Mouse (Mus musculus): Measurements from ENCODE around the gene Foxa1. TPM values are rescaled to one million over a fixed set of nuclear protein-coding genes. Genes with fewer than 3 reads are reported as not detected.
A peak's percentile ranks its signal among the peaks of the same experiment; 100 is the strongest.

Foxa1 gene
- polyA plus RNA-seq, 1 experiment from 2014 or later = 3.2 TPM

- H3K4me3 ChIP-seq (ENCODE audit: low read depth, low read length) = peak overlapping the region; percentile 26
- WGBS = 8% methylated on average over 10 of the region's 10 CpGs
- no peaks in the 10 kb centered on the region for H3K36me3 ChIP-seq (ENCODE audit: control insufficient read depth, insufficient read depth, low read length)
- H3K9me3 ChIP-seq (ENCODE audit: control insufficient read depth, low read length) = no peaks in the 10 kb centered on the region
- no peak for DNase-seq (ENCODE audit: low spot score)
- no peak for ATAC-seq (ENCODE audit: low read depth)
- H3K4me2 ChIP-seq (ENCODE audit: low read depth, low read length) = 0 out of 2 replicates have a peak overlapping the region, but pooled peaks have one; percentile 40
- H3K4me1 ChIP-seq (ENCODE audit: control insufficient read depth, insufficient read depth, low read length) = peaks cover 16% of the 10 kb centered on the region; the same call in 1 of the 2 replicates
- no peak overlapping the region for H3K27ac ChIP-seq (replicated peaks; ENCODE audit: low read depth, low read length)
- 0 out of 2 replicates have a peak overlapping the region, but pooled peaks have one; percentile 19 for H3K9ac ChIP-seq (ENCODE audit: low read depth, low read length)
- H3K27me3 ChIP-seq (replicated peaks; ENCODE audit: control insufficient read depth, insufficient read depth, low read length) = peaks cover 93% of the 10 kb centered on the region
Measured at GRCm38 (mm10) chr12:57543627-57543991, 3.1 kb downstream of the Foxa1 start.

- Histone ChIP-seq H3K4me1 (ENCODE audit: control insufficient read depth, insufficient read depth, low read length) (peaks cover 19% of the 10 kb centered on the region; the same call in 1 of the 2 replicates), H3K4me2 (ENCODE audit: low read depth, low read length) (peak overlapping the region; percentile 40), H3K27ac (replicated peaks; ENCODE audit: low read depth, low read length) (no peak overlapping the region), H3K4me3 (ENCODE audit: low read depth, low read length) (peak overlapping the region; percentile 26), H3K9ac (ENCODE audit: low read depth, low read length) (peak overlapping the region; percentile 35; the same call in 1 of the 2 replicates), H3K9me3 (ENCODE audit: control insufficient read depth, low read length) (no peaks in the 10 kb centered on the region), H3K36me3 (ENCODE audit: control insufficient read depth, insufficient read depth, low read length) (no peaks in the 10 kb centered on the region), H3K27me3 (replicated peaks; ENCODE audit: control insufficient read depth, insufficient read depth, low read length) (peaks cover 93% of the 10 kb centered on the region)
- DNase-seq (ENCODE audit: low spot score) (no peak), ATAC-seq (ENCODE audit: low read depth) (no peak)
- 2% methylated on average over 56 of the region's 63 CpGs for whole genome bisulfite sequencing
Measured at GRCm38 (mm10) chr12:57542746-57543626, 3.7 kb downstream of the Foxa1 start.

- Histone ChIP-seq H3K36me3 (ENCODE audit: control insufficient read depth, insufficient read depth, low read length) (no peaks in the 10 kb centered on the region), H3K4me2 (ENCODE audit: low read depth, low read length) (peak overlapping the region; percentile 40), H3K4me1 (ENCODE audit: control insufficient read depth, insufficient read depth, low read length) (peaks cover 19% of the 10 kb centered on the region; the same call in 1 of the 2 replicates), H3K27me3 (replicated peaks; ENCODE audit: control insufficient read depth, insufficient read depth, low read length) (peaks cover 90% of the 10 kb centered on the region), H3K27ac (replicated peaks; ENCODE audit: low read depth, low read length) (no peak overlapping the region), H3K9me3 (ENCODE audit: control insufficient read depth, low read length) (no peaks in the 10 kb centered on the region), H3K4me3 (ENCODE audit: low read depth, low read length) (peak overlapping the region; percentile 26), H3K9ac (ENCODE audit: low read depth, low read length) (peak overlapping the region; percentile 35; the same call in 1 of the 2 replicates)
- 5% methylated on average over 28 of the region's 46 CpGs for WGBS
- DNase-seq (ENCODE audit: low spot score) (no peak), ATAC-seq (ENCODE audit: low read depth) (no peak)
Measured at GRCm38 (mm10) chr12:57541931-57542745, 4.6 kb downstream of the Foxa1 start.

- Histone ChIP-seq H3K4me3 (ENCODE audit: low read depth, low read length) (no peak overlapping the region), H3K36me3 (ENCODE audit: control insufficient read depth, insufficient read depth, low read length) (no peaks in the 10 kb centered on the region), H3K27ac (replicated peaks; ENCODE audit: low read depth, low read length) (no peak overlapping the region), H3K4me2 (ENCODE audit: low read depth, low read length) (no peak overlapping the region), H3K27me3 (replicated peaks; ENCODE audit: control insufficient read depth, insufficient read depth, low read length) (peaks cover 90% of the 10 kb centered on the region), H3K4me1 (ENCODE audit: control insufficient read depth, insufficient read depth, low read length) (peaks cover 19% of the 10 kb centered on the region; the same call in 1 of the 2 replicates), H3K9ac (ENCODE audit: low read depth, low read length) (no peak overlapping the region), H3K9me3 (ENCODE audit: control insufficient read depth, low read length) (no peaks in the 10 kb centered on the region)
- no peak for DNase-seq (ENCODE audit: low spot score)
- WGBS = 3% methylated on average over 6 of the region's 6 CpGs
- ATAC-seq (ENCODE audit: low read depth) = no peak
Measured at GRCm38 (mm10) chr12:57541118-57541517, 5.6 kb downstream of the Foxa1 start.

- Histone ChIP-seq H3K4me1 (ENCODE audit: control insufficient read depth, insufficient read depth, low read length) (peaks cover 16% of the 10 kb centered on the region; the same call in 1 of the 2 replicates), H3K9me3 (ENCODE audit: control insufficient read depth, low read length) (no peaks in the 10 kb centered on the region), H3K36me3 (ENCODE audit: control insufficient read depth, insufficient read depth, low read length) (no peaks in the 10 kb centered on the region), H3K4me3 (ENCODE audit: low read depth, low read length) (peak overlapping the region; percentile 25), H3K27me3 (replicated peaks; ENCODE audit: control insufficient read depth, insufficient read depth, low read length) (peaks cover 92% of the 10 kb centered on the region), H3K4me2 (ENCODE audit: low read depth, low read length) (no peak overlapping the region), H3K27ac (replicated peaks; ENCODE audit: low read depth, low read length) (no peak overlapping the region), H3K9ac (ENCODE audit: low read depth, low read length) (no peak overlapping the region)
- no peak for ATAC-seq (ENCODE audit: low read depth)
- no peak for DNase-seq (ENCODE audit: low spot score)
- WGBS = 5% methylated on average over 10 of the region's 10 CpGs
Measured at GRCm38 (mm10) chr12:57539551-57539985, 7.1 kb downstream of the Foxa1 start.

GRCm38 (mm10) chr12:57538588-57539550 is 7.8 kb downstream of the Foxa1 start:
- no peak for DNase-seq (ENCODE audit: low spot score)
- WGBS = 2% methylated on average over 57 of the region's 63 CpGs
- 0 out of 2 replicates have a peak, but pooled peaks have one; percentile 17 for ATAC-seq (ENCODE audit: low read depth)
- no peak overlapping the region for H3K27ac ChIP-seq (replicated peaks; ENCODE audit: low read depth, low read length)
- peak overlapping the region; percentile 48; the same call in 1 of the 2 replicates for H3K9ac ChIP-seq (ENCODE audit: low read depth, low read length)
- H3K4me1 ChIP-seq (ENCODE audit: control insufficient read depth, insufficient read depth, low read length) = peaks cover 16% of the 10 kb centered on the region; the same call in 1 of the 2 replicates
- H3K9me3 ChIP-seq (ENCODE audit: control insufficient read depth, low read length) = no peaks in the 10 kb centered on the region
- H3K4me2 ChIP-seq (ENCODE audit: low read depth, low read length) = peak overlapping the region; percentile 50
- H3K27me3 ChIP-seq (replicated peaks; ENCODE audit: control insufficient read depth, insufficient read depth, low read length) = peaks cover 92% of the 10 kb centered on the region
- no peaks in the 10 kb centered on the region for H3K36me3 ChIP-seq (ENCODE audit: control insufficient read depth, insufficient read depth, low read length)
- H3K4me3 ChIP-seq (ENCODE audit: low read depth, low read length) = peak overlapping the region; percentile 25

- Histone ChIP-seq H3K9me3 (ENCODE audit: control insufficient read depth, low read length) (no peaks in the 10 kb centered on the region), H3K36me3 (ENCODE audit: control insufficient read depth, insufficient read depth, low read length) (no peaks in the 10 kb centered on the region), H3K4me1 (ENCODE audit: control insufficient read depth, insufficient read depth, low read length) (peaks cover 14% of the 10 kb centered on the region; the same call in 1 of the 2 replicates), H3K4me3 (ENCODE audit: low read depth, low read length) (peak overlapping the region; percentile 25), H3K27ac (replicated peaks; ENCODE audit: low read depth, low read length) (no peak overlapping the region), H3K4me2 (ENCODE audit: low read depth, low read length) (peak overlapping the region; percentile 50), H3K9ac (ENCODE audit: low read depth, low read length) (no peak overlapping the region), H3K27me3 (replicated peaks; ENCODE audit: control insufficient read depth, insufficient read depth, low read length) (peaks cover 92% of the 10 kb centered on the region)
- DNase-seq (ENCODE audit: low spot score) (no peak), ATAC-seq (ENCODE audit: low read depth) (no peak)
- 3% methylated on average over 21 of the region's 21 CpGs for WGBS
Measured at GRCm38 (mm10) chr12:57537791-57538587, 8.7 kb downstream of the Foxa1 start.

Data from embryonic facial prominence, embryonic 14.5 days (tissue).